Mouse (Mus musculus) liver, postnatal 0 days (tissue): ENCODE measurements around the gene Ftsj1. TPM values are rescaled to one million over a fixed set of nuclear protein-coding genes. Genes with fewer than 3 reads are reported as not detected.

Experiments used
- ATAC-seq: fragments of 200-750 bp; cut with Nextera tagmentation; 2 replicates; pipeline ENCODE4 v1.8.0; 2017; ENCODE audit warnings: mild to moderate bottlenecking, moderate library complexity
- DNase-seq: peaks from one replicate; pipeline ENCODE4 v3.0.0-alpha.2; 2016
- H3K27ac ChIP-seq: fragments of 300-500 bp; sonication (generic); 2 replicates; pipeline ENCODE4 v1.5.1; 2014; ENCODE audit warnings: antibody characterized with exemption, moderate library complexity, mild to moderate bottlenecking, low read depth
- H3K27me3 ChIP-seq: fragments of 300-500 bp; sonication (generic); 2 replicates; pipeline ENCODE4 v1.6.1; 2014; ENCODE audit warnings: low read length, control low read depth, mixed read lengths; ENCODE audit not compliant: insufficient read depth
- H3K36me3 ChIP-seq: fragments of 300-500 bp; sonication (generic); replicated peaks from 2 replicates; pipeline ENCODE4 v1.6.1; 2014; ENCODE audit warnings: mild to moderate bottlenecking, control low read depth, low read length, moderate library complexity, mixed read lengths; ENCODE audit not compliant: insufficient read depth
- H3K4me1 ChIP-seq: fragments of 300-500 bp; sonication (generic); 2 replicates; pipeline ENCODE4 v1.6.1; 2014; ENCODE audit warnings: antibody characterized with exemption, mild to moderate bottlenecking, control low read depth; ENCODE audit not compliant: insufficient read depth
- H3K4me2 ChIP-seq: fragments of 300-500 bp; sonication (generic); 2 replicates; pipeline ENCODE4 v1.6.1; 2014; ENCODE audit warnings: low read depth, mild to moderate bottlenecking, low read length, moderate library complexity, mixed read lengths
- H3K4me3 ChIP-seq: fragments of 300-500 bp; sonication (generic); 2 replicates; pipeline ENCODE4 v1.5.1; 2014; ENCODE audit warnings: low read depth, low read length
- H3K9ac ChIP-seq: fragments of 300-500 bp; sonication (generic); replicated peaks from 2 replicates; pipeline ENCODE4 v1.6.1; 2014; ENCODE audit warnings: mild to moderate bottlenecking, moderate library complexity
- H3K9me3 ChIP-seq: fragments of 300-500 bp; sonication (generic); 2 replicates; pipeline ENCODE4 v1.6.1; 2016; ENCODE audit warnings: mild to moderate bottlenecking, control low read depth, low read length, mixed read lengths
- CTCF ChIP-seq: sonication (generic); IDR thresholded peaks from 2 replicates; pipeline ENCODE4 v1.5.1; 2016; ENCODE audit warnings: antibody characterized with exemption, low read depth
- EP300 ChIP-seq: IDR thresholded peaks from 2 replicates; pipeline ENCODE4 v1.6.1; 2016; ENCODE audit warnings: antibody characterized with exemption, low read depth, mild to moderate bottlenecking
- WGBS: fragments of 180-500 bp; shearing (Covaris S2); extraction: QIAGEN DNeasy Blood & Tissue Kit; methylation state at CpG from one replicate; pipeline ENCODE4 v1.1.7; 2014; ENCODE audit not compliant: insufficient replicate concordance; 5-methylcytosine and 5-hydroxymethylcytosine counted together
- polyA plus RNA-seq: library from polyadenylated mRNA; unstranded; fragments of >200 nt; fragmentation: Nextera tagmentation; extraction: Ambion mirVana; gene quantifications from 2 replicates; pipeline ENCODE4 v1.2.1, GENCODE M21; 2015

The Ftsj1 gene
- polyA plus RNA-seq, 1 experiment from 2014 or later, result 17.7 TPM

- no peaks in the 10 kb centered on the region for H3K27me3 ChIP-seq
- WGBS, result 67% methylated on average over 7 of the region's 7 CpGs
- no peaks in the 10 kb centered on the region for H3K4me1 ChIP-seq
- H3K4me2 ChIP-seq, result no peak overlapping the region
- no peak overlapping the region for H3K9ac ChIP-seq
- H3K4me3 ChIP-seq, result no peak overlapping the region
- no peak for DNase-seq
- no peak overlapping the region for H3K27ac ChIP-seq
- H3K9me3 ChIP-seq, result no peaks in the 10 kb centered on the region
- ATAC-seq, result no peak
- no peaks in the 10 kb centered on the region for H3K36me3 ChIP-seq
- TF ChIP-seq CTCF, result no peak
- no peak for TF ChIP-seq EP300
These were observed 29.4 kb downstream of the Ftsj1 start for GRCm38 (mm10) chrX:8222678-8223421.

GRCm38 (mm10) chrX:8222296-8222677 lies 29.9 kb downstream of the Ftsj1 start:
- Histone ChIP-seq H3K36me3 (no peaks in the 10 kb centered on the region), H3K27ac (no peak overlapping the region), H3K4me1 (no peaks in the 10 kb centered on the region), H3K9ac (no peak overlapping the region), H3K9me3 (no peaks in the 10 kb centered on the region), H3K27me3 (no peaks in the 10 kb centered on the region), H3K4me3 (no peak overlapping the region), H3K4me2 (no peak overlapping the region)
- no peak for DNase-seq
- WGBS, result 57% methylated on average over 3 of the region's 3 CpGs
- no peak for TF ChIP-seq EP300
- TF ChIP-seq CTCF, result no peak
- ATAC-seq, result no peak

GRCm38 (mm10) chrX:8219651-8220050 lies 32.6 kb downstream of the Ftsj1 start:
- TF ChIP-seq EP300 (no peak), CTCF (no peak)
- Histone ChIP-seq H3K9me3 (no peaks in the 10 kb centered on the region), H3K4me3 (no peak overlapping the region), H3K36me3 (no peaks in the 10 kb centered on the region), H3K9ac (no peak overlapping the region), H3K27me3 (no peaks in the 10 kb centered on the region), H3K27ac (no peak overlapping the region), H3K4me2 (no peak overlapping the region), H3K4me1 (no peaks in the 10 kb centered on the region)
- DNase-seq, result no peak
- WGBS, result 56% methylated on average over 8 of the region's 8 CpGs
- ATAC-seq, result no peak

- Histone ChIP-seq H3K27ac (no peak overlapping the region), H3K9ac (no peak overlapping the region), H3K4me1 (no peaks in the 10 kb centered on the region), H3K4me2 (no peak overlapping the region), H3K4me3 (no peak overlapping the region), H3K9me3 (no peaks in the 10 kb centered on the region), H3K36me3 (no peaks in the 10 kb centered on the region), H3K27me3 (no peaks in the 10 kb centered on the region)
- DNase-seq, result no peak
- no peak for ATAC-seq
- 44% methylated on average over 2 of the region's 2 CpGs for WGBS
- TF ChIP-seq EP300, result no peak
- no peak for TF ChIP-seq CTCF
These were observed 34.1 kb downstream of the Ftsj1 start for GRCm38 (mm10) chrX:8218114-8218513.

- no peak for ATAC-seq
These were observed 34.8 kb downstream of the Ftsj1 start for GRCm38 (mm10) chrX:8217383-8217782.

GRCm38 (mm10) chrX:8211490-8212207 lies 40.6 kb downstream of the Ftsj1 start:
- Histone ChIP-seq H3K36me3 (no peaks in the 10 kb centered on the region), H3K4me3 (no peak overlapping the region), H3K9me3 (no peaks in the 10 kb centered on the region), H3K9ac (no peak overlapping the region), H3K4me1 (no peaks in the 10 kb centered on the region), H3K4me2 (no peak overlapping the region), H3K27me3 (no peaks in the 10 kb centered on the region), H3K27ac (no peak overlapping the region)
- DNase-seq (no peak), ATAC-seq (peak; percentile 74)
- WGBS, result 50% methylated on average over 7 of the region's 7 CpGs
- TF ChIP-seq EP300 (peak; percentile 33; the same call in 1 of the 2 replicates), CTCF (no peak)

More at GRCm38 (mm10) chrX:8217383-8217782, 34.8 kb downstream of the Ftsj1 start:
- H3K36me3 ChIP-seq, result no peaks in the 10 kb centered on the region
- no peak for DNase-seq
- no peaks in the 10 kb centered on the region for H3K27me3 ChIP-seq
- WGBS, result 49% methylated on average over 6 of the region's 6 CpGs
- no peaks in the 10 kb centered on the region for H3K9me3 ChIP-seq
- no peak overlapping the region for H3K9ac ChIP-seq
- no peaks in the 10 kb centered on the region for H3K4me1 ChIP-seq
- H3K27ac ChIP-seq, result no peak overlapping the region
- no peak for TF ChIP-seq EP300
- TF ChIP-seq CTCF, result no peak
- H3K4me2 ChIP-seq, result no peak overlapping the region
- H3K4me3 ChIP-seq, result no peak overlapping the region
